Mouse (Mus musculus) kidney, adult 8-10 months (tissue): ENCODE results near the gene Smg1.

ENCODE experiments used
- DNase-seq, 2 experiments: peaks; one replicate each; pipeline ENCODE4 v3.0.0; 2022

Smg1 gene

DNA sequence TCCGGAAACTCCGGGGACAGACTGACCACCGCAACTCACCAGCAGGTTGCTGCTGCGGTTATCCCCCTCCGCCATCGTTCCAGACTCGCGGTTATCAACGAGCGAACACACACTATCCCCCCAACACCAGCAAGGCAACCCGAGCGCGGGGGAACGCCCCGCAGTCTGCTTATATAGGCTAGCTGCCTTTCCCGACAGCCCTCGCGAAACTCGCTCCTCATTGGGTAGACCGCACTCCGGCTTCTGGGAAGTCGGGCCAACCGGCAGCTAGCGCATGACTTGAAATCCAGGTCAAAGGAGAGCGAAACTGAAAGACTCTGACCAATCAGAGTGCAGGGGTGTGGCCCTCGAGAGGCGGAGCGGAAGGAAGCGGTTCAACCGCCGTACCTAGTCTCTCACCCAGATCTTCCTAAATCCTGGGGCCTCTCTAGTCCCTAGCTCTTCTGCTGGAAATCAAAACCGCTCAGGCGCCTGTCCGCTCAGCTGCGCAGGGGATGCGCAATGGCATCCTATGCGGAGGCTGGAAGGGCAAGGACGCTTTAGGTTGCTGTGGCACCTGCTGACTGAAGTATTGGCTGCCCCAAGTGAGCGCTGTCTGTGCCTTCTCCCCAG is 113.9 kb downstream of the Smg1 start, which contains the start of gene Arl6ip1:
Gene Arl6ip1, minus strand, starts transcription at position 233 of the 612 bp plus-strand sequence.
- DNase-seq = peak; percentile 98

DNA sequence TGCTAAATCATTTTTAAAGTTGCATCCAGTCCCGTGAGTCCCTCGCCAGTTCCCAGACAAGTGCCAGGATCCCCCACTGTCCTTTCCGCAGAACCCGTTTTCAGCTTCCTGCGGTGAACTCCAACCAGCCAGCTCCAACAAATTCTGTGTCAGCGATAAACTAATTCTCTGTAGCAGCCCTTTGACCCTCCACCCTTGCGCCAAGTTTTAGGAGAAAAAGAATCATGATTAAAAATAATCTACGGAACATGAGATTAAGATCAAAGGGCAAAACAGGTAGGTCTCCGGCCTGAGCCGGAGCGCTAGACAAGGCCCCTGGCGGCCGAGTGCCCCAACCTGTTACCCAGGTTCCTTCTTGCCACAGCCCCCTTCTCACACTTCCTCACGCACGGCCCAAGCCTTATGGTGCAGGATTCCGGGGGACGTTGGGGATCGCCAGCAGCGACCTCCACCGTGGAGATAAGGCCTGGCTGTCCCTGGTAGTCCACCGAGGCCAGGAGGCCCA is 114.5 kb downstream of the Smg1 start:
- DNase-seq = peak; percentile 64 to 75

DNA sequence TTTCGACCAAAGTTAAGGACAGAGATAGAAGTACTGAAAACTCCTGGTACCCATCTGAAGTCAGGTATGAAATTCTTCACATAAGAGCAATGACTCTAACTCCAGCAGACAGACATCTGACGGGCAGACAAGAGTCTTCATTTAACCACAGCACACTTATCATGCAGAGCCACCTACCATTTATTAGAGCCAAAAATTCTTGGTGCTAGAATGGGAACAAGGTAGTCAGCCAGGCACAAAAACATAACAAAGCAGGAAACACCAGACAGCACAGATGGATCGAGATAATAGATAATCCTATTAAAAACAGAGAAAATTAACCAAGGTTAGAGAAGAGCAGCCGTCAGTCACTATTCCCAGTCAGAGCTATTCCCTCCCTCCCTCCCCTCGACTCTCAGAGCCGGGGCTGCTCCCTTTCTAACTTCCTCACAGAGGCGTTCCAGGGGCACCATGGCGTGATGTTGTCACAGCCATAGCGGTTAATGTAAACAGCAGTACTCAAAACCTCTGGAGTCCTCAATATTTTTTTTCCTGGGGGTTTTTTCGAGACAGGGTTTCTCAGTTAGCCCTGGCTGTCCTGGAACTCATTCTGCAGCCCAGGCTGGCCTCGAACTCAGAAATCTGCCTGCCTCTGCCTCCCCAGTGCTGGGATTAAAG is 117.1 kb downstream of the Smg1 start:
- no peak for DNase-seq

DNA sequence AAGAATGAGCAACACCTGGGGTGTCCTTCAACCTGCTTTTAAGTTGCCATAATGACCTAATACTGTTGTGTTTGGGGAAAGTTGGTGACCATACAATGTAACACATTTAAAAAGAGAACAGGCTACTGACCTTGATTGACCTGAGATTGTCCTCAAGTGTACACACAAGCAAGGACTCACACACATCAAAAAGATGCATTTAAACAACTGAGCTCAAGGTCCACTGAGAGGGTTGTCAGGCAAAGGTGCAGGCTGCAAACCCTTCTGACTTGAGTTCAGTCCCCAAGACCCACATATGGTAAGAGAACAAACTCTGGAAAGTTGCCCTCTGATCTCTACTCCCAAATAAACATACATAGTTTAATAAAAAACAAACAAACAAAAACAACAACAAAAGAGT is 117.7 kb downstream of the Smg1 start:
- no peak for DNase-seq

DNA sequence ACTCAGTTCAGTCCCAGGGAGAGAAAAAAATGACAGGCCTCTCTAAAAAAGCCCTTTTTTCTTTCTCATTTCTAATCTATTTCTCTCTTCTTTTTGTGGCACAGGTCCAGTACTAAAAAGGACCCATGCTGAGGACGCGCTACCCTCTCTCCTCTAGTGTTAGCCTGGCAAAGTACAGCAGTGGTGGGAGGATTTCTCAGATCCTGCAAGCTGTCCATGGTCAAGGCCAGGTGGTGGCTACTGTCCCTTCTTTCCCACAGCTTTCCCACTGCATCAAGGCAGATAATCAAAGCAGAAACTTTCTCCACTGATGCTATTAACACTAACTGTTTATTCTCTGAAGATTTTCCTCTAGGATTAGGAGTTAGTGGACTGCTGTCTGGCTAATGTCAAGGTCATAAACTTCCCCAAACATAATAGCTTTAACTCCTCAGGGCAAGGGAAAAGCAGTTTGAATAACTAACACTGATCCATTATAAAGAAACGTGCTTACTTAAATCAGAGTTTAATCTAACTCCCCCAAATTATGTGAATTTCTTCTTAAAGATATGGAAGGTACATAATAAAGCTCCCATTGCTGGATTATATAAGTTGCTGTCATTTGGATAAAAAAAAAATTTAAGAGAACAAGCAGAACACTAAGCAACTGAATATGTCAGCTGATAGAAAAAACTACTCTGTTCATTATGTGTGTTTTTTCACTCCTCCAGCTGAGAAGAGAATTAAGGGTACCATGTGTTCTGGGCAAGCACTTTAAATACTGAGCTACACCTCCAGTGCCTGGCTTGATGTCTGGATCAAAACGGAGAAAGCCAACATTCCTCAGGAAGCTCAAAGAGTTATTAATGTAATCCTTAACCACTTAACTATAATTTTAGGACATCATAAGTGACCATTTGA is 119.7 kb downstream of the Smg1 start:
- no peak for DNase-seq

DNA sequence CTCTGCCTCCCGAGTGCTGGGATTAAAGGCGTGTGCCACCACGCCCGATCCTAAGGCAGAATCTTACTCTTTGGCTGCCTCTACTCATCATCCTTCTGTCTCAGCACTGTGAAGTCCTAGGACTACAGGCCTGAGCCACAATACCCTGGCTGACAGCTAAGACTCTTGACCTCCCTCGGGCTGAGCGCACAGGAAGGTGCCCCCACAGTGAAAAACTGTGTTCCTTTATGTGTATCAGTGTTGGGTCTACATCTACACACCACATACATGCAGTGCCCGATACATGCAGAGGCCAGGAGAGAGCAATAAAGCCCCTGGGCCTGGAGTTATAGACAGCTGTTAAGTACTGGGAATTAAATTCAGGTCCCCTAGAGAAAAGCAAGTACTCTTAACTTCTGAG is 121.2 kb downstream of the Smg1 start:
- DNase-seq = no peak

DNA sequence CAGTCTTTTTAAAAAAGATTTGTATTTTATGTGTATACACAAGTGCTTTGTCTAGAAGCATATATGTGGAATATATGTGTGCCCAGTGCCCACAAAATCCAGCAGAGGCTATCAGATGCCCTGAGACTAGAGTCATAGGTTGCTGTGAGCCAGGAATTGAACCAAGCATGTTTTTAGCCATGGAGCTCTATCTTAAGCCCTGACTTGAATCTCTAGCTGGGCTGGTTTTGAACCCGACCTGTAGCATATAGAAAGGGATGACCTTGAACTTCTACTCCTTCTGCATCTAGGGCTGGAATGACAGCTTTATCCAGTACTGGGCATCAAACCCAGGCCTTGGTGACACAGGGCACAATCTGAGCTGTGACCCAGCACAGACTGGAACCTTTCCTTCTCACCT is 122.8 kb downstream of the Smg1 start:
- no peak for DNase-seq

DNA sequence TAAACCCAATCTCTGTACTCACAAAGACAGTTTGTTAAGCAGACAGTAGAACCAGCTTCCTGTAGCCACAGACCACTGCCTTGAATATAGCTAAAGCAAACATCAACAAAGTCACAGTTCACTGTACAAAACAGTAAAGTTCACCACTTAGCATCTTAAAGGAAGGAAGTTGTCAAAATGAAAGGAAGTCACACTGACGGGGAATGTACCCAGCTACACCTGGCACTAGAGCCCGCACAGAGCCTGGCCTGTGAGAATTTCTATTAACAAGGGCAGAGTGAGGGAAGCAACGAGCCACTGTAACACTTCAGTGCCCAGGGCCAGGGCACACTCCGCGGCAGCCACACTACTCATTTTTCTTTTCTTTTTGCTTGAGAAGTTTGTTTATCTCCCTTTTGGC is 123.5 kb downstream of the Smg1 start:
- DNase-seq = peak in 1 of 2 experiments; percentile 35

DNA sequence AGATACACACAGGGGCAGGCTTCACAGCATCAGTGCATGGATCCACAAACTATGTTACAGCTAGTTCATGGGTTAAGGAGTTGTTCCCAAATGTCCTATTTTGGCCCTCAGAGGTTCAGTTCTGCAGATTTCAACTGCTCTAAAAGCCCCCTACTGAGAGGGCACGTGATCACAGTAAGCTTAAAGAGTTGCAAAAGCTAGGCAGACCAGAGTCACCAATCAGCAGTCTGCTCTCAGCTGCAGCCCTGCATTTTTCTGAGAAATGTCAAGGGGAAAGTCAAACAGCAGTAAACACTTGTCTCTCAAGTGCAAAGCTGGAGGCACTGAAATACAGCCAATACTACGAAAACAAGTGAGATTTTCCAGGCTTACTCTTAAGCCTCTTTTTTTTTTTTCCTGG is 124.3 kb downstream of the Smg1 start:
- DNase-seq = peak; percentile 58 to 72

DNA sequence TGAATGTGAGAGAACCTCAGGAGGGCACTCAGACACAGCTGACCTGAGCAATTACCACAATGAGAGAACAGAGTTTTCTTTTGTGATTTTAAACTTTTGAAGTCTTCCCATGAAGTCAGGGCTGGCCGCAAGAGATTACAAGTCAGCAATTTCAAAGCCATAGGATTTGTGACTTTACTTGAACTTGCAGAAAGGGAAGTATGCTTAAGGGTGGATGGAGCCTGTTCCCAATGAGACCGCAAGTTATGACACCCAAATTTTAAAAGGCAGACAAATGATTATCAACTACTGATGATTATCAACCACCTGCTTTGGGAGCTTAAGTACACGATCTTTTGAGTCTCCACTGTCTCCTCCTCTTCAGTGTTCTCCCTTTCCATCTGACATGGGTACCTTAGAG is 125.0 kb downstream of the Smg1 start:
- DNase-seq = no peak

DNA sequence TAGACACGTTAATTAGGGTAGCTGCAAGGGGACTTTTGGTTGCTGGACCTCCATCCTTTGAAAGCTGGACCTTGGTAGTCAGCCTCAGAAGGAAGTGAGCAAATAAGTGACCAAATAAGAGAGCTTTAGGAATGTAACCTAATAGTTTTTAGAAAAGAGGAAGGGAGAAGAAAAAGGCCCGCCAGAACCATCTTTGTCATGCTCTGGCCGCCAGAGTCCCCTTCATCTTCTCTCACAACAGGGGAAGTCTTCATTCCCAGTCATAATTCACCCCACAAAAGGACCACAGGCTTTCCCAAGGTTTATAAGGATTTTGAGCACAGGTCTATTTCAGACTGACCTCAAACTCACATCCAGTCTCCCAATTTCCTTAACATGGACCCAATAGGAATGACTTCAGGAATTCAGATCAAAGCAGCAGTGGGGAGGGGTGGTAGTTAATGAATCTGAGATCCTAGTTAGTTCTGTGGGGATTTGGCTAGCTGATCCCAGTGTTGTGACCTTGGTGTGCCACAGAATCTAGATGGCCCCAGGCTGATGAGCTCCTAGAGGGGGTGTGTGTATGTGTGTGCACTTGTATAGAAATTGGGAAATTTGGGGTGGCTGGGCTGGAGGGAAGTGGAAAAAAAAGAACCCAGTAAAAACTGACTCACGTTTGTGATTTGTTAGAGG is 125.8 kb downstream of the Smg1 start:
- DNase-seq = peak; percentile 44 to 67

DNA sequence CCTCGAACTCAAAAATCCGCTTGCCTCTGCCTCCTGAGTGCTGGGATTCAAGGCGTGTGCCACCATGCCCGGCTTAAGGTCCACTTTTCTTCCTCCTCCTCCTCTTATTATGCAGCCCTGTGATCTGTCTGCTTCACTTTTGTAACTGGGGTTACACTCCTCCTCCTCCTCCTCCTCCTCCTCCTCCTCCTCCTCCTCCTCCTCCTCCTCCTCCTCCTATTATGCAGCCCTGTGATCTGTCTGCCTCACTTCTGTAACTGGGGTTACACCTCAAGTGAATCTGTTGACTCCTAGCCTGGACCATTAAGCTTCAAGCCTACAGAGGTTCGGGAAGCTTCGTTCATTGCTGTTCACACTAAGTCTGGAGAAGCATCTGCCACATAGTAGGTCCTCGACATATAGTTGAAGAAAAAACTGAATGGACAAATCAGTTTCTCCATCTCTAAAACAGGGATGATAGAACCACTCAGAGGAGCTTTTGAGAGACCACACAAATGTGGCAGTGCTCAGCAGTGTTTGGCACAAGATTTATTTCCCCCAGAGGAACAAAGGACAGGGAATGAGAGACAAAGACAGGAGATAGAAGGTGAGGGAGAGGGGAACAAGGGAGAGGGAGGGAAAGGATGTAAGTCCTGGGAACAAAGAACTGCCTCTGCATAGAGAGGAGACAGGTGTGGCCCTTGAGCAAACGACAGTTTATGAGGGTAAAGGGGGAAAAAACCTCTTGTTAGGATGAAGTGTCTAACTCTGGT is 126.5 kb downstream of the Smg1 start:
- no peak for DNase-seq

DNA sequence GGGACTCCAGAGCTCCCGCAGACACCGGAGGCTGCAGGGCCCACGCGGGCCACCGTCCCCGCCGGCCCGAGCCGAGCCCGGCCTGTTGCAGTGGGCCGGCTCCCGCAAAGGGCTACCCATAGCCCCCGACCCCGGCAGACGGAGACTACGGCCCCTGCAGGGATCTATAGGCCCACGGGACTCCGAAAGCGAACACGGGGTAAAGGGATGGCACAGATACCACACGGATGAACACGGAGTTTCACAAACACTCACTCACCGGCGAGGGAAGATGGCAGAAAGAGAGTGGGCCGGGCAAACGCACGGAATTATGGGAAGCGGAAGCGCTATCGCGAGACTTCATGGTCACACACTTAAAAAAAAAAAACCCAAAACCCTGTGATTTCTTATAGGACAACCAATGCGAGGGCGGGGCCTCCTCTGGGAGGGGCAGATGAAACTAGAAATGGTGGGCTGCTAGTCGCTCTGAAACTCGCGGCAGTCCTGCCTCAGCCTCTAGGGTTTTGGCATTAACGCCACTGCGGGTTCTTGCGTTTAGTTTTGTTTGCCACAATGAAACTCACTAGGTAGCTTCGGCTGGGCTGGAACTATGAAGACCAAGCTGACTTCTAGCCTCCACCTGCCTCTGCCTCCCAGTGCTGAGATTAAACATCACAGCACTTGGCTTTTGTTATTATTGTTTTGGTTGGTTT is 127.4 kb downstream of the Smg1 start, which contains the start of gene Rps15a:
Gene Rps15a, minus strand, starts transcription at position 312 of the 692 bp plus-strand sequence.
- DNase-seq = peak; percentile 94 to 96

DNA sequence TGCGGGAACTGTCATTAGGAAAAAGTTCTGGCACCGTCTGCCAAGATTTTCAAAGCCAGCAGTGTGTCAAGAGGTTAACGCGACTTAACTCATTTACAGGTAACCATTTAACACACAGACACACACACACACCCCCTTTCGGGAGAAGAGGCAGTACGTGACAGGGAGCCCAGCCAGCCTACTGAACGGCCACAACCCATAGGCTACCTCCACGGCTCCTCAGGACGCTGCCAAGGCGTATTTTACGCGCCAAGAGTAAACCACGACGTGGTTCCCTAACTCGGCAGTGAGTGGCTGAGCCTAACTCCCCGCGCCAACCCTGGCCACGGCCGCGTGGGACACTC is 128.0 kb downstream of the Smg1 start:
- DNase-seq = no peak

DNA sequence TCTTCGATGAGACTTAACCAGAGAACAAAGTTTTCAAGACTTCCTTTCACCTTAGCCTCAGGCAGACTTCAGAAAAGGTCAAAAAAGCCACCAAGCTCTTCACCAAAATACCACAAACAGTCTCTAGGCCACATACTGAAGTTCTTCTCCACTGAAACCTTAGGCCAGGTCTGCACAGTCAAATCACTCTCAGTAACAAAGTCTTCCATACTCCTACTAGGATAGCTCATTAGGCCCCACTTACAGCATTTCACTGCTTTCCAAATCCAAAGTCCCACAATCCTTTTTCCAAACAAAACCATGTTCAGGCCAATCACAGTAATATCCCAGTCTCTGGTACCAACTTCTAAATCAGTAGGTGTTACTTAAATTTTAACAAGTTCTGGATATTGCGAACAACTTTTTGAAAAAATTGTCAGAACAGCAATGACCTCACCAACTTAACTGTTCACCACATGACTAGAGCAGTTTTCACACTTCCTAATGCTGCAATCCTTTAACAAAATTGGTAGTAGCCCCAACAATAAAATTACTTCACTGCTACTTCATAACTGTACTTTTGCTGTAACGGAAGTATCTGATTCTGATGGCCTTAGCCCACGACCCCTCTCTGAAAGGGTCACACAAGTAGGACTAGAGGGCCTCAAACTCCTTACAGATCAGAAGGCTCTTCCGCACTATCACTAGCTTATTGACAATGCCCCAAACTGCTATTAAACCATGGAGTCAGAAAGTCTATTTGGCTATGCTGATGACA is 129.8 kb downstream of the Smg1 start:
- DNase-seq = no peak

DNA sequence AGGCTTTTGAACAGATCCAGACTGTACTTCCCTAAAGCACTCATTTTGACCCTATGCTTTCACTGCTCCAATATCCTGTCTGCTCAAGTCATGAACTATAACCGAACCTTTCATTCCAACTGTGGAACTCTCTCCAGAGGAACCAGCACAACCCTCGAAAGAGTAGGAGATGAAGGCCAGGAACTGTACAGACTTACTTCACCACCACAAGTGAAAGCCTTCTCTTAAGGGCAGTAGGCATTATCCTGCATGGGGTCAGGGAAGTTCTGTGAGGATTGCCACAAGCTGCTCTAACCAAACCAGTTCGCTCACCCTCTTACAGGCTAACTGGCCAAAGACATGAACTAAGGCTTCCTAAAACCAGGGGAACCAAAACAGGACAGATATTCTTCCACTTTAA is 132.3 kb downstream of the Smg1 start:
- DNase-seq = no peak

DNA sequence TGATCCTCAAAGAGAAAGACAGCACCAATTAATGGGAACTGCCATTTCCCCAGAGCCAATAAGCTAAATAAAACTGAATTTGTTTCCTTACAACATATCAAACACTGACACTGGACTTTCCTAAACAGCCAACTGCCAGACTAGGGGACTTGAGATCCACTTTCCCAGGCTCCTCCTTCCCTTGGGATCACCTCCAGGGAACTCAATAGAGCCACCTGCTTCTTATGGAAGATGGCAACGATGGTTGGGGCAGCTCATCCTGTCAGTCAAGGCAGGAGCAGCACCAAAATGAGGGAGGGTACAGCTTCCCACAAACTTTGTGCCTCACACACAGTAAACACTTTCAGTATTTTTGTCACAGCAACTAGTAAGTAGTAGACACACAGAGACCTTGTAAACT is 135.8 kb downstream of the Smg1 start:
- no peak for DNase-seq

DNA sequence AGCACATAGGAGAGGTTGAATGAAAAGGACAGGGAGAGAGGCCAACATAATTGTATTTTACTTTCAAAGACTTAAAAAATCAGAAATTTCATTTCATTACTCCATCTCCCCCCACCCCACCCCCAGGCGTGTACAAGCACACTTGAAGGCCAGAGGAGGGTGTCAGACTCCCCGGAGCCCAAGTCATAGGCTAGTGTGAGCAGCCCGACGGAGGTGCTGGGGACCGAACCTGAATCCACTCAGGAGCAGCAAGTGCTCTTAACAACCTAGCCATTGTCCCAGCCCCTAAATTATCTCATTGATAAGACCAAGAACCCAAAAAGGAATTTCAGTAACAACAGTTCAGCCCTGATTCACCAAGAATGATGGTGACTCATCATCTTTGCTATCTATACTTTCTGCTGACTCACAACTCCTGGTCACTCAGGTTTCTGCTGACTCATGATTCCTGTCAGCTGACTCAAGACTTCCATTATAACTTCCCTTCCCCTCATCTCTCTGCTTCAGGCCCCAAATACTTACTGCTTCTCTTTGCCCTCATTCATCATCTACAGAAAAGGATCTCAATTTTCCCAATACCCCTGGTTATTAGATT is 138.9 kb downstream of the Smg1 start:
- DNase-seq = no peak

DNA sequence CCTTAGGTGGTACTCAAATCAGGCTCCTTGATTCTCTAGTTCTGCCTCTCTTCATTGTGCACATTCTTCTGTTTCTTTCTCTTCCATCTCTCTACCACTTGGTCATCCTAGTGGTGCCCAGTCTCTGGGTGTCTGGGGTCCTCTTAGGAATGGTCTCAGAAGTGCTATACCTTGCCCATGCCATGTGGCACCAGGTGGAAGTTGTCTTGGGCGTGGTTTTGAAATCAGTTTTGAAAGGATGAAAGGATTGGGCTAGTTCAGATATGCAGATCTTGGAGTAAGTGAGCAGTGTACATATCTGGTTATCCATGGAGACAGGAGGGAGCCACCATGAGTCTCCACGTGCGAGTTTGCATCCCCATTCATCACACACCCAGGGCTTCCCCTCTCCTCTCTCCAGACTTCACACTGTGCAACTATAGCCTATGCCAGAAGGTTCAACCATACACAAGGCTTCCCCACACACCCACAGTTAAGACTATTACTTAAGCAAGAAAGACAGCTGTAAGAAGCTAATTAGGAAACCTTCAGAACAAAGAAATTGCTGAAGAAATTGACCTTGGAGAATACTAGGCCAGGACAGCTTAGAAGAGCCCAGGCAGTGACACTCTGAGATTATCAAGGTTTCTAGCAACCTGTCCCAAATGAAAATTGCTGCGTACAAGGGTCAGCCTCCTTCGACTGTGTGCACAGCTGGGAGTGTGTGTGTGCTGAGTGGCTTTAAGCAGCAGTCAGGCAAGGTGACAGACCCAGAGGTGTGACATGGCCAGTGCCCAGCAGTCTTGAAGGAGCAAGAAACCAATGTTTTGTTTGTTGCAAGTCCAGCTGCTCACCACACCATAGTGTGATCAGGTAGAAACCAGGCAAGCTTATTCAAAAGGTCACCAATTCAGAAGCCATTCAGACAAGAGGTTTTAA is 139.7 kb downstream of the Smg1 start:
- DNase-seq = no peak
